11 mouse cellular contexts compared by ENCODE assay signal in the genomic region with DNA sequence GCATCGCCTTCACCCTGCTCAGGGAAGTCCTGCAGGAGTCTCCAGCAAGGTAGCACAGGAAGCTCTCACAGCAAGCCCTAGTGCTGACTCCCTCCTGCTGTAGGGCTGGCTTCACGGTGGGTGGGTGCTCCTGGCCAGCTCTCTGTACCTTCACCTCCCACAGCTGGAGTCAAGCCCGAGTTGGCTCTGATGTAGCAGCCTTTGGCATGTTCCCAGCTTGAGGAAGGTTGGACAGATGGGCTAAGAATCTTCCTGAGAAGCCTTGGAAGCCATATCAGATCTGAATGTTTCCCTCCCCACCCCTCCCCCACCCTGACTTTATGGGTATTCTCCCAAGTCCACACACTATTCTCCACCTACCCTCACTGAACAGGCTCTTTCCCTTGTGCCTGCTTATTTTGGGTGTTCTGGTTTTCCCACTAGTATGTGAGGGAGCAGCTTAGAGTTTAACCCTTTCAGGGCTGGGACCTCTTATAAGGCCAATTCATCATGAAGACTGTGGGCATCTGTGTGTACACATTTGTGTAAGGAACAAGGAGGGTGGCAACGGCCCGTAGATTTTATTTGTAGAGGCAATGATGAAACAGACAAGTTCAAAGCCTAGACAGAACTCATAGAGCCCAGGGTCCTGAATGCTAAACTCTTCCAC. TPM values are rescaled to one million over a fixed set of nuclear protein-coding genes. Genes with fewer than 3 reads are reported as not detected.
A peak's percentile ranks its signal among the peaks of the same experiment; 100 is the strongest.
DNase-seq lines count a peak whose midpoint lies in the region; ATAC-seq lines count a peak whose summit lies in the region.
"Had no signal": no experiment of that assay in that cellular context is flagged by ENCODE, and none has a peak within 500 bp of the region (broad histone marks: within the 10 kb centered on the region; RNA-seq: fewer than 3 reads in every experiment).

No protein-coding gene starts in this region.

- no peak for ATAC-seq in hindbrain, embryonic 12.5 days (ENCODE audit: low FRiP score)
- ATAC-seq in neural tube, embryonic 15.5 days (ENCODE audit: low FRiP score) = no peak
- ATAC-seq in liver, embryonic 12.5 days = no peak
- ATAC-seq: inflammation-experienced regulatory T-cells, adult 6 months had no signal

- WGBS in hindbrain, embryonic 12.5 days = 60% methylated on average over 5 of the region's 5 CpGs
- 57% methylated on average over 5 of the region's 5 CpGs for WGBS in neural tube, embryonic 15.5 days
- 49% methylated on average over 5 of the region's 5 CpGs for WGBS in liver, embryonic 12.5 days (ENCODE audit: insufficient replicate concordance)

- H3K4me3 ChIP-seq in hindbrain, embryonic 12.5 days = no peak overlapping the region
- H3K4me3 ChIP-seq in neural tube, embryonic 15.5 days (replicated peaks) = no peak overlapping the region
- no peak overlapping the region for H3K4me3 ChIP-seq in liver, embryonic 12.5 days
- H3K4me3 ChIP-seq: lung, embryonic 15.5 days had no signal

- H3K27me3 ChIP-seq in hindbrain, embryonic 12.5 days = peaks cover 5% of the 10 kb centered on the region
- no peaks in the 10 kb centered on the region for H3K27me3 ChIP-seq in neural tube, embryonic 15.5 days (replicated peaks)
- peaks cover 8% of the 10 kb centered on the region for H3K27me3 ChIP-seq in liver, embryonic 12.5 days (replicated peaks)

- H3K4me1 ChIP-seq in hindbrain, embryonic 12.5 days = peaks cover 33% of the 10 kb centered on the region
- H3K4me1 ChIP-seq in neural tube, embryonic 15.5 days = peaks cover 34% of the 10 kb centered on the region
- H3K4me1 ChIP-seq in liver, embryonic 12.5 days = peaks cover 40% of the 10 kb centered on the region

- no peaks in the 10 kb centered on the region for H3K9me3 ChIP-seq in hindbrain, embryonic 12.5 days (replicated peaks)
- H3K9me3 ChIP-seq in neural tube, embryonic 15.5 days (replicated peaks) = no peaks in the 10 kb centered on the region
- H3K9me3 ChIP-seq in liver, embryonic 12.5 days (replicated peaks) = no peaks in the 10 kb centered on the region
- H3K9me3 ChIP-seq: lung, embryonic 15.5 days had no signal

- peak overlapping the region; percentile 37; the same call in 1 of the 2 replicates for H3K9ac ChIP-seq in hindbrain, embryonic 12.5 days
- H3K9ac ChIP-seq in neural tube, embryonic 15.5 days (replicated peaks) = no peak overlapping the region
- no peak overlapping the region for H3K9ac ChIP-seq in liver, embryonic 12.5 days
- H3K9ac ChIP-seq: lung, embryonic 15.5 days had no signal

- peak; percentile 78 for DNase-seq in cerebellum, postnatal 14 days
- no peak for DNase-seq in cerebellum, adult 8-10 months
- DNase-seq in ovary, adult 18-20 months (ENCODE audit: low spot score) = peak; percentile 25
- no peak for DNase-seq in ovary, postnatal 10 days (ENCODE audit: low spot score)
- no peak for DNase-seq in layer of hippocampus, postnatal 25 days (ENCODE audit: extremely low spot score in 1 of 2, low spot score in 1 of 2)

- H3K27ac ChIP-seq in hindbrain, embryonic 12.5 days = no peak overlapping the region
- H3K27ac ChIP-seq in neural tube, embryonic 15.5 days (replicated peaks) = no peak overlapping the region
- no peak overlapping the region for H3K27ac ChIP-seq in liver, embryonic 12.5 days
- H3K27ac ChIP-seq: lung, embryonic 15.5 days had no signal

- peak overlapping the region; percentile 61 for H3K4me2 ChIP-seq in hindbrain, embryonic 12.5 days (replicated peaks)
- H3K4me2 ChIP-seq in neural tube, embryonic 15.5 days = peak overlapping the region; percentile 84
- H3K4me2 ChIP-seq in liver, embryonic 12.5 days = no peak overlapping the region
- H3K4me2 ChIP-seq: lung, embryonic 15.5 days had no signal

- peaks cover 12% of the 10 kb centered on the region; the same call in 1 of the 2 replicates for H3K36me3 ChIP-seq in hindbrain, embryonic 12.5 days
- H3K36me3 ChIP-seq in neural tube, embryonic 15.5 days = no peaks in the 10 kb centered on the region
- peaks cover 29% of the 10 kb centered on the region for H3K36me3 ChIP-seq in liver, embryonic 12.5 days

RNA-seq across cellular contexts. Expression of a gene that starts 1.4 kb away (rescaled TPM):
- 11.6 and 12.3 TPM in 2 replicates for polyA plus RNA-seq in hindbrain, embryonic 12.5 days (2016; fragmentation: Nextera tagmentation; extraction: Ambion mirVana)
- 16.0 and 19.6 TPM in 2 replicates for polyA plus RNA-seq in neural tube, embryonic 15.5 days (2015; fragmentation: Nextera tagmentation; extraction: Ambion mirVana)
- total RNA-seq in layer of hippocampus, postnatal 25 days (2021) = 10 to 100 TPM; 27.4 to 29.8 TPM
- polyA plus RNA-seq in liver, embryonic 12.5 days (2016; fragmentation: Nextera tagmentation; extraction: Ambion mirVana) = 1.0 and 1.3 TPM in 2 replicates

RNA-seq across cellular contexts. Expression of a gene that starts 5.7 kb away (rescaled TPM):
- 0.92 and 0.96 TPM in 2 replicates for polyA plus RNA-seq in hindbrain, embryonic 12.5 days (2016; fragmentation: Nextera tagmentation; extraction: Ambion mirVana)
- 0.31 and 0.63 TPM in 2 replicates for polyA plus RNA-seq in neural tube, embryonic 15.5 days (2015; fragmentation: Nextera tagmentation; extraction: Ambion mirVana)
- not detected for total RNA-seq in layer of hippocampus, postnatal 25 days (2021)
- 0.29 TPM in 1 of 2 replicates, not detected in the other for polyA plus RNA-seq in liver, embryonic 12.5 days (2016; fragmentation: Nextera tagmentation; extraction: Ambion mirVana)
- polyA plus RNA-seq: frontal cortex, adult 2 months; inflammation-experienced regulatory T-cells, adult 6 months had no signal

RNA-seq across cellular contexts. Expression of a gene that starts 10.4 kb away (rescaled TPM):
- 1.4 and 3.2 TPM in 2 replicates for polyA plus RNA-seq in hindbrain, embryonic 12.5 days (2016; fragmentation: Nextera tagmentation; extraction: Ambion mirVana)
- polyA plus RNA-seq in neural tube, embryonic 15.5 days (2015; fragmentation: Nextera tagmentation; extraction: Ambion mirVana) = 1.3 and 1.9 TPM in 2 replicates
- total RNA-seq in layer of hippocampus, postnatal 25 days (2021) = under 1 TPM; 0.81 to 0.94 TPM
- 1.5 and 1.6 TPM in 2 replicates for polyA plus RNA-seq in liver, embryonic 12.5 days (2016; fragmentation: Nextera tagmentation; extraction: Ambion mirVana)
- polyA plus RNA-seq: inflammation-experienced regulatory T-cells, adult 6 months had no signal

RNA-seq across cellular contexts. Expression of a gene that starts 12.4 kb away (rescaled TPM):
- polyA plus RNA-seq in hindbrain, embryonic 12.5 days (2016; fragmentation: Nextera tagmentation; extraction: Ambion mirVana) = 25.0 and 30.7 TPM in 2 replicates
- polyA plus RNA-seq in neural tube, embryonic 15.5 days (2015; fragmentation: Nextera tagmentation; extraction: Ambion mirVana) = 3.4 and 7.4 TPM in 2 replicates
- 1 to 10 TPM; 5.8 to 5.9 TPM for total RNA-seq in layer of hippocampus, postnatal 25 days (2021)
- 27.0 and 27.4 TPM in 2 replicates for polyA plus RNA-seq in liver, embryonic 12.5 days (2016; fragmentation: Nextera tagmentation; extraction: Ambion mirVana)

RNA-seq across cellular contexts. Expression of a gene that starts 46.2 kb away (rescaled TPM):
- 14.1 and 14.3 TPM in 2 replicates for polyA plus RNA-seq in hindbrain, embryonic 12.5 days (2016; fragmentation: Nextera tagmentation; extraction: Ambion mirVana)
- 18.1 and 22.9 TPM in 2 replicates for polyA plus RNA-seq in neural tube, embryonic 15.5 days (2015; fragmentation: Nextera tagmentation; extraction: Ambion mirVana)
- 10 to 100 TPM; 11.4 to 13.2 TPM for total RNA-seq in layer of hippocampus, postnatal 25 days (2021)
- 24.5 and 26.1 TPM in 2 replicates for polyA plus RNA-seq in liver, embryonic 12.5 days (2016; fragmentation: Nextera tagmentation; extraction: Ambion mirVana)

Comparison
In these comparisons a context has a peak if more than half of its experiments do, and no peak if none do; other contexts are left out.
1. DNase-seq: peak in cerebellum, postnatal 14 days (2 of 2) and ovary, adult 18-20 months (single experiment); none in cerebellum, adult 8-10 months (single experiment), ovary, postnatal 10 days (single experiment) and layer of hippocampus, postnatal 25 days (0 of 2).